In genomic region chr5:111440264-111440663, GRCm38 (mm10) we compare ENCODE assay signal across 15 mouse cellular contexts.
"Had no signal": no experiment of that assay in that cellular context is flagged by ENCODE, and none has a peak within 500 bp of the region (broad histone marks: within the 10 kb centered on the region; RNA-seq: fewer than 3 reads in every experiment).

No protein-coding gene starts in this region.

- H3K9me3 ChIP-seq: intestine, embryonic 15.5 days; kidney, embryonic 15.5 days; lung, embryonic 15.5 days; midbrain, embryonic 12.5 days had no signal

- H3K27ac ChIP-seq: intestine, embryonic 15.5 days; kidney, embryonic 15.5 days; left cerebral cortex, adult 2 months; liver, embryonic 14.5 days; lung, embryonic 15.5 days; midbrain, embryonic 12.5 days; stomach, postnatal 0 days had no signal

- H3K4me2 ChIP-seq: intestine, embryonic 15.5 days; kidney, embryonic 15.5 days; lung, embryonic 15.5 days; midbrain, embryonic 12.5 days had no signal

- H3K27me3 ChIP-seq: intestine, embryonic 15.5 days; lung, embryonic 15.5 days; midbrain, embryonic 12.5 days had no signal

- H3K9ac ChIP-seq: intestine, embryonic 15.5 days; kidney, embryonic 15.5 days; liver, embryonic 14.5 days; liver, postnatal 0 days; lung, embryonic 15.5 days; midbrain, embryonic 12.5 days had no signal

- H3K4me3 ChIP-seq: intestine, embryonic 15.5 days; kidney, embryonic 15.5 days; left cerebral cortex, adult 2 months; lung, embryonic 15.5 days; midbrain, embryonic 12.5 days had no signal

- DNase-seq: kidney, adult 11 months; kidney, adult 8-10 months; kidney, postnatal 36 days; layer of hippocampus, postnatal 36 days; liver, postnatal 0 days; lung, postnatal 10 days; lung, postnatal 36 days; thymus, postnatal 25 days had no signal

- H3K36me3 ChIP-seq: intestine, embryonic 15.5 days; kidney, embryonic 15.5 days; lung, embryonic 15.5 days had no signal

- ATAC-seq: intestine, embryonic 15.5 days; liver, postnatal 0 days had no signal
